Mouse (Mus musculus) frontal cortex, postnatal 10 days (tissue): ENCODE data around the gene Rffl.
A peak's percentile ranks its signal among the peaks of the same experiment; 100 is the strongest.

Experiments
- DNase-seq, 2 experiments: peaks; one replicate each; pipeline ENCODE4 v3.0.0; 2022; ENCODE audit warnings: low spot score in 2 of 2, mixed read lengths in 1 of 2

The Rffl gene

GRCm38 (mm10) chr11:82871031-82871446, at the start of gene Rffl:
Rffl (minus strand) TSS chr11:82871210.
- DNase-seq, result peak; percentile 75 to 91

GRCm38 (mm10) chr11:82920768-82921167, 49.8 kb upstream of the Rffl start:
- no peak for DNase-seq

DNA sequence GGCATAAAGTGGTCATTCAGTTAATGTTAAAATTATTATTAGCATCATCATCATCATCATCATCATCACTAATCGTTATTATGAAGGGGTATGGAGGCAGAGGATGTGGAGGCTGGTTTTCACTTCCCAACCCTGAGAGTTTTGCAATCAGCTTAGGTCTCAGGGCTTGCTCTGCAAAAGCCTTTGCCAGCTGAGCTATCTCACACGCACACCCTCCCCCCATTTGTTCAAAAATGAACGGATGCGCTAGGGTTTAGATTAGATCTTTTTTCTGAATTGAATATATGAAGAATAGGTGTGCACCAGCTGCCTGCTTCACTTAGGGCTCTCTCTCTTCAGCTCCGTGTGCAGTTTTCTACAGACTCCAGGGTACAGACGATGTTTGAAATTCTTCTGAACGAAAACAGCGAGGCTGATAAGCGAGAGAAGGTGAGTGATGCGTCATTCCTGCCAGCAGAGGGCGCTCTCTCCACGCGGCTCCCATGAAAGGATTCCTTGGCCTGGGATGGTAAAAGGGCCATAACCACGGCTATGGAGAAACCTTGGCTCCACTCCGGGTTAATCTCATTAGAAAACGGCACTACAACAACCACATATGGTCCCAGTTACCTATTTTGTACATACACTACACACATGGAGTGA, 43.8 kb upstream of the Rffl start:
- peak in 1 of 2 experiments; percentile 66 for DNase-seq

GRCm38 (mm10) chr11:82910679-82911389, 39.8 kb upstream of the Rffl start:
- no peak for DNase-seq

DNA sequence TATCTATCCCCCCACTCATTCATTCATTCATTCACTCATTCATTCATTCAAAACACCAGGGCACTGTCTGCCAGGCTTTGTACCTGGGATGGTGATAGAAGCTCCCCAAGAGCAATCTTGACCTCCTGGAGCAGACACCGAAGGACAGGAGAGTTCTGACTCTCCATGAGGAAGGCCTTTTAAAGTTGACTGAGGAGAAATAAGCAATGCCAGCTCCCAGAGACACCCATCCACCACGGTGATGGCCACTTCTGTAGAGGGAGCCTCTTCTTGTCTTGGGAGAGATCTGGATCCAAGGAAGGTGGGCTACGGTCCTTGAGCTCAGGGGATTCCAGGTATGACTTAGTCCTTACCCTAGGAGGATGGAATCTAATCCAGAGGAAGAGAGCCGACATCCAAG, 39.2 kb upstream of the Rffl start, which contains the start of gene Unc45b:
TSS of gene Unc45b (plus strand) at position 301 of the 400 bp plus-strand sequence.
- no peak for DNase-seq

DNA sequence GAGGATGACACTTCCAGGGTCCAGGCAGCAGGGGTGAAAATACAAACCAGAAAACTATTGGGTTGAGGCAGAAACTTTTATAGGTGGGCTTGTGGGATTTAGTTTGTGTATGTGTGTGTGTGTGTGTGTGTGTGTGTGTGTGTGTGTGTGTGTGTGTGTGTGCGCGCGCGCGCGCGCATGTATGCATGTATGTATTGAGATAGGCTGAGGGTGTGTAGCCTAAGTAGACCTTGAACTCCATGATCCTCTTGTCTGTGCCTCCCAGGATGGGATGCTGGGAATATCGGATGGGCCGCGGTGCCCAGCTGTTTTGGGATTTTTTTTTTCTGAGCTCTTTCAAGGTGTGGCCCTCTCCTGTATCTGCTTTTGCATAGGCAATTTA, 37.6 kb upstream of the Rffl start:
- no peak for DNase-seq

GRCm38 (mm10) chr11:82907651-82908607, 36.9 kb upstream of the Rffl start, which contains the start of gene Nle1:
Nle1 (minus strand) TSS chr11:82908411.
- peak; percentile 86 to 89 for DNase-seq

DNA sequence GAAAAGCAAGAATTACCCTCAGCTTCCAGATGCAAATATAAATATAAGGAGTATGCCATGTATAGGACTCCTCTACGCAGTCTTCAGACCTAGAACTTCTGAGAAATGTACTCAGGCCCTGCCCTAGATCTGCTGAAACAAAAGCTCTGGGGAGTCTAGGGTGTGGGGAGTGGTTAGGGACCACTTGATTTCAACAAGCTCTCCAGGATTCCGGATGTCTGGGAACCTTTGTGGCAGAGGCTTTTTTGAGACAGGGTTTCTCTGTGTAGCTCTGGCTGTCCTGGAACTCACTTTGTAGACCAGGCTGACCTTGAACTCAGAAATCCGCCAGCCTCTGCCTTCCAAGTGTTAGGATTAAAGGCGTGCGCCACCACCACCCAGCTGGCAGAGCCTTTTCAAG, 34.8 kb upstream of the Rffl start:
- DNase-seq, result no peak

DNA sequence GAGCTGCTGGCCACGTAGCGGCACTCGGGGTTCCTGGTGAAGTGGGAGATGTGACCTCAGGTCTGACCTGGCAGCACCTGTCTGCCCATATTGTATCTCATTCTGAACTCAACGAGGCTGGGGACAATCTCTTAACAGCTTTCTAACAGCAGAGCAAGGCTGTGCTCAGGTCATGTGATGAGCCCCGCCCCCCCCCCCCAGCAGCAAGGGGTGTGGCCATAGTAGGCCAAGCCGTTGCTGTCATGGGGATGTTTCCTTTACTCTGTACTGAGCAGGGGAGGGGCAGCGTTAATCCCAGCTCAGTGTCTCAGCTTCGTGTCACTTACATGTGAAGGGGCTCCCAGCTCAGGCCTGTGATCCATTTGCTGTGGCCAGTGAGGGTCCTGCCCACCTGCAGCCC, 33.9 kb upstream of the Rffl start:
- DNase-seq, result no peak

GRCm38 (mm10) chr11:82901606-82902310, 30.7 kb upstream of the Rffl start:
- DNase-seq, result no peak

DNA sequence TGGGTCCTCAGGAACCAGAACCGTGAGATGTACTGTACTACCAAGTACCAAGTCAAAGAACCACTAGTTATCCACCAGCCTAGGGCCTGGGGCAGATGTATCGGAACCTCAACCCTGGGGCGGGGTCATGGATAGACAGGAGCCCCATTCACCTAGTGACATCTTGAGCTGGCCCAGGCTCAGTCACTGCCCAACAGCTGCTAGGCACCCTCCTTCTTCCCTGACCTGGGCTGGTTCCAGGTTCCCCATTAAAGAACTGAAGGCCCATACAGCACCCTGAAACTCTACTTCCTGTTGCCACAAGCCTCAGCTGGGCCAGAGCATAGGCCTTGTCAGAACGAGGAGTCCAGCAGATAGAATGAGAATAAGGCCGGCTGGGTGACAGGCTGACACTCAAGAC, 28.7 kb upstream of the Rffl start:
- no peak for DNase-seq

- DNase-seq, result no peak
Observed at GRCm38 (mm10) chr11:82897478-82897877, 26.5 kb upstream of the Rffl start.

GRCm38 (mm10) chr11:82891936-82892335, 20.9 kb upstream of the Rffl start, which contains the start of gene Fndc8:
Fndc8 (plus strand) TSS chr11:82892124.
- DNase-seq, result no peak

DNA sequence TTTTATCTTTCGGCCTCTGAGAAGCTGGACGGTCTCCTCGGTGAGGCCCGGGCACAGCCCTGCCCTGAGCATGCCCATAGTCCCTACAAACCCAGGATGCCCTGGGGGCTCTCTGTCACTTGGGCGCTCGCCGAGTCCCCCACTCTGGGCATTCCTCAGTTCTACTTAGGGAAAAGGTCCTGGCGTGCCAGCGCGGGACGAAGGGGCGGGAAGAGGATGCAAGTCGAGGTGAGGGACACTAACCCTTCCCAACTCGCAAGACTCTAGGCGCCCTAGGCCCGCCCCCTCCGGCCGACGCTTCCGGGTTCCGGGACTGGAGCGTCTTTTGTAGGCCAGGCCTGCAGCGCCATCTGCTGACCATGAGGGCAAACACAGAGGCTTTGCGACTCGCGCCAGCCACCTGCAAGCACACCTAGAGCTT, 19.3 kb upstream of the Rffl start, which contains the start of gene Rad51d:
TSS of gene Rad51d (minus strand) at position 273 of the 421 bp plus-strand sequence.
- peak; percentile 81 to 89 for DNase-seq

- DNase-seq, result no peak
Observed at GRCm38 (mm10) chr11:82889524-82890341, 18.7 kb upstream of the Rffl start.

GRCm38 (mm10) chr11:82888491-82888946, 17.5 kb upstream of the Rffl start:
- no peak for DNase-seq

- no peak for DNase-seq
Observed at GRCm38 (mm10) chr11:82886559-82886958, 15.5 kb upstream of the Rffl start.

DNA sequence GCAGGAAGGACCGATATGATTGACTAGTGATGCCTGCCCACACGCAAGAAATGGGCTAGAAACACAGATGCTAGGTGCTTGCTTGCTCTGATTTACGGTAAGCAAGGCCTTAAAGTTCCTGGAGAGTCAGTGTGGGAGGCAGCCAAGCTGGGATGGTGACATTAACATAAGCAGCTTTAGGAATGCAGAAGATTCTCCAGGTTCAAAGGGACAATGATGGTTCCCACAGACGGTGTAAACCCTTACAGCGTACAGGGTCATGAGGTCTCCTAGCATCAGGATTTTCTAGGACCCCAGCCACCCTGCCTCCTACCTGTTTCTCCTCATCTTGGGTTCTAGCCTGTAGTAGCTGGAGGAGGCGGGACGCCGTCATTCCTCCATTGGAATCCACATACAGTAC, 12.2 kb upstream of the Rffl start:
- DNase-seq, result no peak

DNA sequence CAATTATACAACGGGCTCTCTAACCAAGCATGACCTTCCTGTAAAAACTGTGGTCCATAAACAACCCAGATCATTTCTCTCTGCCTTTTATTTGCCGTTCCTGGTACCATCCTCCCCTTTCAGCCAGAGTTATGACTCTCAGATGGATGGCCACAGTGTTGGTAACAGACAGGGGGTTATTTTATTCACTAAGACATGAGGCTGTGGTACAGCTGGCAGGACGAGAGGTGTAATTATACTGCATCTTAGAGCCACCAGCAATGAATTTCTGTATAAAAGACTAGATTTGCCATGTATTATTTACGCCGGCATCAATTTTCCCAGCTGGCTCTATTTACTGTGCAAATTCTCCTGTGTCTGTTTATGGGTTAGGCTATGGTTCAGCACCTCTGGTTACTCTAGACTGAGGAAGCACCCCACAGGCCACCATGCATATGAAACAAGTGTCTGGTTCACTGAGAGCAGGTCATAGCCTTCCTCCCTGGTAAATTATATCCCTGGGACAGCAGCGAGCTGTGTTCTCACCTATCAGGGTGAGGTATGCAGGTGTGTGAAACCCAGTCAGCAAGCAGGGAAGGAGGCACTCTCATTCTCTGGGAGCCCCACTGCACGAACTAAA, 6.8 kb upstream of the Rffl start:
- no peak for DNase-seq

DNA sequence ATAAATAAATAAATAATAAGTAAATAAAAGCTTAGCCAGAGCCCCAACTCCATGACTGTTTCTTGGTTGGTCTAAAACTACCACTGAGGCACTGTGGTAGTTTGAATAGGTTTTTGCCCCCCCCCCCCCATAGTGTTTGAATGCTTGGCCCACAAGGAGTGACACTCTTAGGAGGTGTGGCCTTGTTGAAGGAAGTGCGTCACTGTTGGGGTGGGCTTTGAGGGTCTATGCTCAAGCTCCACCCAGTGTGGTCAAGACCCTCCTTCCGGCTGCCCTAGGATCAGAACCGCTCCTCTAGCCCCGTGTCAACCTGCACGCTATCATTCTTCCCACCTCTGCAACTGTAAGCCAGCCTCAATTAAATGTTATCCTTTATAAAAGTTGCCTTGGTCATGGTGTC, 4.6 kb upstream of the Rffl start:
- DNase-seq, result no peak
